Mouse (Mus musculus) ES-Bruce4 (cell line): ENCODE measurements around the gene Mllt3. TPM values are rescaled to one million over a fixed set of nuclear protein-coding genes. Genes with fewer than 3 reads are reported as not detected.

Source experiments
- H3K27ac ChIP-seq: 2 replicates; pipeline ENCODE4 v1.5.1; 2012; ENCODE audit warnings: low read length, inconsistent platforms; ENCODE audit not compliant: insufficient read depth
- H3K27me3 ChIP-seq: 2 replicates; pipeline ENCODE4 v1.6.1; 2012; ENCODE audit warnings: mild to moderate bottlenecking, low read length, inconsistent platforms; ENCODE audit not compliant: control insufficient read depth, poor library complexity, insufficient read depth, severe bottlenecking
- H3K36me3 ChIP-seq: 2 replicates; pipeline ENCODE4 v1.6.1; 2012; ENCODE audit warnings: inconsistent platforms, mild to moderate bottlenecking, low read length, moderate library complexity; ENCODE audit not compliant: control insufficient read depth, poor library complexity, insufficient read depth, severe bottlenecking
- H3K4me1 ChIP-seq: one replicate; pipeline ENCODE4 v1.8.1; 2011; ENCODE audit warnings: low read length; ENCODE audit not compliant: control insufficient read depth, insufficient read depth
- H3K4me3 ChIP-seq: 2 replicates; pipeline ENCODE4 v1.5.1; 2011; ENCODE audit warnings: low read depth, mild to moderate bottlenecking, low read length
- H3K9ac ChIP-seq: 2 replicates; pipeline ENCODE4 v1.6.1; 2012; ENCODE audit warnings: low read depth, mild to moderate bottlenecking, inconsistent platforms; ENCODE audit not compliant: poor library complexity, severe bottlenecking
- H3K9me3 ChIP-seq: replicated peaks from 2 replicates; pipeline ENCODE4 v1.6.1; 2012; ENCODE audit warnings: mild to moderate bottlenecking, low read length, inconsistent platforms; ENCODE audit not compliant: control insufficient read depth, poor library complexity, insufficient read depth, severe bottlenecking
- CTCF ChIP-seq: IDR thresholded peaks from one replicate; pipeline ENCODE4 v1.8.1; 2011; ENCODE audit warnings: low read depth, low read length
- EP300 ChIP-seq: IDR thresholded peaks from 2 replicates; pipeline ENCODE4 v1.6.1; 2011; ENCODE audit warnings: low read depth, low read length; ENCODE audit not compliant: insufficient read depth
- POLR2A ChIP-seq: IDR thresholded peaks from one replicate; pipeline ENCODE4 v1.8.1; 2011; ENCODE audit warnings: low read length; ENCODE audit not compliant: insufficient read depth
- polyA plus RNA-seq: library from polyadenylated mRNA; stranded (reverse); fragments of >200 nt; gene quantifications from 2 replicates; pipeline ENCODE4 v1.2.4, GENCODE M21; 2011; ENCODE audit warnings: low read depth; ENCODE audit not compliant: missing spikeins, insufficient read depth, insufficient read length

The Mllt3 gene
- polyA plus RNA-seq, 1 experiment: 19.2 TPM

DNA sequence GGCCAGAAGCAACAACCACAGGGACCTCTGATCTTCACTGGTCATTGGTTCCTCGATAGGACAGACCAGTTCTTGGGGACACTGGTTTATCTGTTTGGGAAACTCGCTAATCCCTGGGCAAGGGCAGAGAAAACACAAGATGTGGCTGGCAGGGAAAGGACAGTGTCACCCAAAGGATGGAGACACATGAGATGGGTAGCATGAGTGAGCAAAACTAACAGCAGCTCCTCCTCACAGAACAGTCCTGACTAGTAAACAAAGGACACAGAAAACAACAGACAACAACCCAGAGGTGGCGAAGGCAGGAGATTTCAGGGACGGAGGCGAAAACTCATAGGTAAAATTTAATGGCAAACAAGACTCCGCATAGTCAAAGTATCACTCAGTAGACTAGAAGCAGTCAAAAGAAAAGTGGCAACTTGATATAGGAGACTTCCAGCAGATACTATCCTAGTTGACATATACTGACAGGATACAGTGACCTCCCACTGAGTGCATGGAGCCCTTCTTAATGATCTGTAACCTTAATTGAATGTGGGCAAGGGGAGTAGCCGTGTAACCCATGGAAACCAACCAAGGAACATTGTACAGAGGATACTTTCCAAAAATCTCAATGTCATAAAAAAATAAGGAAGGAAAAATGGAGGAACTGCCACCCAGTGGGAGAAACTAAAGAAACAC, 93.5 kb downstream of the Mllt3 start:
- Histone ChIP-seq H3K27ac (no peak overlapping the region), H3K36me3 (no peaks in the 10 kb centered on the region), H3K9ac (no peak overlapping the region), H3K9me3 (no peaks in the 10 kb centered on the region), H3K4me3 (no peak overlapping the region), H3K4me1 (no peaks in the 10 kb centered on the region), H3K27me3 (no peaks in the 10 kb centered on the region)
- TF ChIP-seq CTCF (no peak), POLR2A (no peak), EP300 (no peak)

DNA sequence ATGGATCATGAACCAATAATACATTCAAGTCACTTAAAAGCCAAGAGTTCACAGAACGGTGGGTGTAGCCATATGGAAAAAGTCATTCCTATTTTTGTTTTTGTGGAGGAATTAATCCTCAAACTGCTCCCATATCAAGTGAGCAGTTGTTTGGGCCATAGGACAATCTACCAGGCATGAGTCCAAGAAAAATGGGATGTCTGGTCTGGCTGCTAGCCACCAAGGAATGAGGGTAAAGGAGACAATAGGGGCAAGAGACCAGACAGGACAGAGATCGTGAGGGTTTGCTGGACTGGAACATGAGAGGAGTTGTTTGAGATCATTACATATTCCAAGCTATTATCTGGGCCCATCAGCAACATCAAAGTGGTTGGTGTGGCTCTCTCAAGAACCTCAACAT, 96.8 kb downstream of the Mllt3 start:
- Histone ChIP-seq H3K36me3 (no peaks in the 10 kb centered on the region), H3K27ac (no peak overlapping the region), H3K4me3 (no peak overlapping the region), H3K4me1 (no peaks in the 10 kb centered on the region), H3K9ac (no peak overlapping the region), H3K27me3 (no peaks in the 10 kb centered on the region), H3K9me3 (no peaks in the 10 kb centered on the region)
- TF ChIP-seq EP300 (no peak), POLR2A (no peak), CTCF (no peak)

DNA sequence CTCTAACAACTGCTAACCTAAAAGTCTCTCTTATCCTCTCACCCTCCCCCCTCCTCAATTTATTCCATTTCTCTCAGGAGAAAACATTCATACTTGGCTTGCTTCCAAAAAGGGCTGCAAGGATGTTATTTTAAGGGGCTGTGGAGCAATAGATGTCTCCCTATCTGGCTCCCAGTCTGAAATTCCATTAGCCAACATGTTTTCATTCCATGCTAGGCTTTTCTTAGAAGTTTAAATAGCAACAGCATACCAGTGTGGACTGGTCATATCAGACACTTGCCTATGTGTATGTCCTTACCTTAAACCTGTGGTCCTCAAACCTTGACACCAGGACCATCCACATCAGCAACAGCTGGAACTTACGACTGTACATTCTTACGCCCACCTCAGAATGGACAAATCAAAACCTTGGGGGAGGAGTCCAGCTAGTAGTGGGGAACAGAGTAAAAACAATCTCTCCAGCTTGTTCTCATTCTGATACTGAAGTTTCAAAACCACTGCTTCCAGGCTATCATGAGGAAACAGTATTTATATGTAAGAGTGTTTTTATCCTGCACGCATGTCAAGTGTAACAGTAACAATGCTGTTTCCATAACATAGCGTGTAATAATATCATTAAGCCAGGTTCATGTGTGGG, 99.3 kb downstream of the Mllt3 start:
- Histone ChIP-seq H3K36me3 (no peaks in the 10 kb centered on the region), H3K4me1 (no peaks in the 10 kb centered on the region), H3K27me3 (no peaks in the 10 kb centered on the region), H3K9me3 (no peaks in the 10 kb centered on the region), H3K4me3 (no peak overlapping the region), H3K27ac (no peak overlapping the region), H3K9ac (no peak overlapping the region)
- TF ChIP-seq CTCF (no peak), POLR2A (no peak), EP300 (no peak)

DNA sequence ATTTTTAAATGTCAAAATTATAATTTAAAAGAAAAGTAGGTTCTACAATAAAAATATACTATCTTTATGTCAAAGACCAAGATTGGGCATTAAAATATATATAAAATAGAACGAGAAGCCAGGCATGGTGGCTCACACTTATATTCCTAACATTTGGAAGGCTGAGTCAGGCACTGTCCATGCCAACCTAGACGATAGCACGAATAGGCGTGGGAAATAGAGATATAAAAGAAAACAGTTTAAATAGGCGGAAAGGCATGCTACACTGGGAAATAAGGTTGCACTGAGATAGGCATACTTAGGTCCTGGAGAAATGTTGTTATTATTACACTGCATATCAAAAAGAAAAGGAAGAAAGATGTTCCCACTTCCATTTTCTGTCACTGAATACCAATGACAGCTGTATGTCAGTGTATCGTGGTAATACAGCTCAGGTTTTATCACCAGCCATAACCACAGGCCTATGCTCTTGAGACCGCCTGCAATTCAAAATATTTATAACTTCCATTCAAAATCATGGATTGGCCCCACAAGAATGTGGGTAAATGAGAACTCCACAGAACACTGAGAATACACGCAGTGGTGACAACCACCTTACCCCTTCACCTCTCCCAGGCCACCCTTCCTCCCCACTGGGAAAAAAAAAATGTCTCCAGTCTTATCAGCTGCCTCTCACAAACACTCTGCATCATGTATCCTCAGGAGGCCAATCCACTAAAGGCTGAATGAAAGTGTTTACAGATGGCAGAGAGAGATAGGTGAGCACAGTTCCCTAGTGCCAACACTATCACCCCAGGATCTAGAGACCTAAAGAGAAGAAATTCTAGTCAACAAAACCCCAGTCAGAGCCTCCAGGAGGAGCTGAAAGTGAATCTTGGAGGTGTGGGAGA, 102.6 kb downstream of the Mllt3 start:
- H3K9ac ChIP-seq: no peak overlapping the region

DNA sequence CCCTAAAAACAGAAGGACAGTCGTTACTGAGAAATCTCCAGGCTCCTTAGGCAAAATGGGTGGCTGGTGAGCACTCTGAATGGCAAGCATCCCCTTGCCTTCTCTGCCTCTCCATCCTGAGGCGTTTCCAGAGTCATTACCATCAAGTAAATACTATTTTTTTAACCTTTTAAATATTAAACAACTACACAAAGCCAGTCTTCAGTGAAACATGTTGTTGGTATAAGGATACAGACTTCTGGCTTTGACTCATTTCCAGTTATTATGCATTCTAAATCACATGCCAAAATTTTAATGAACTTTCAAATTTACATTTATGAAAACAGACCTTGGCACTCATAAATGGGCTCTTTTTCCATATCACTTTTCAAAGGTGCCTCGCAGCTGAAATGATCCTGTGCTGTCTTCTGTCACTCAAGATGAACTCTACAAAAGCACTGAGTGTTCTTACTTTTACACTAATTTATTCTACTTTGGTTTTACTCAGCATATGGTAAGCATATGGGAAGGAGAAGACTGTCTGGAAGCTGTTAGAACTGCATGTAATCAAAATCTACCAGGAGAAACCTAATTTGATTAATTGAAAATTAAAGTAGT, 104.5 kb downstream of the Mllt3 start:
- no peak overlapping the region for H3K9ac ChIP-seq
- no peak overlapping the region for H3K4me3 ChIP-seq
- TF ChIP-seq CTCF (no peak), POLR2A (no peak), EP300 (no peak)
- no peaks in the 10 kb centered on the region for H3K36me3 ChIP-seq
- no peak overlapping the region for H3K27ac ChIP-seq
- H3K4me1 ChIP-seq: no peaks in the 10 kb centered on the region
- H3K9me3 ChIP-seq: no peaks in the 10 kb centered on the region
- no peaks in the 10 kb centered on the region for H3K27me3 ChIP-seq

More for the DNA sequence above, 102.6 kb downstream of the Mllt3 start:
- Histone ChIP-seq H3K27me3 (no peaks in the 10 kb centered on the region), H3K9me3 (no peaks in the 10 kb centered on the region), H3K27ac (no peak overlapping the region), H3K4me3 (no peak overlapping the region), H3K36me3 (no peaks in the 10 kb centered on the region), H3K4me1 (no peaks in the 10 kb centered on the region)
- no peak for TF ChIP-seq POLR2A
- TF ChIP-seq EP300: no peak
- TF ChIP-seq CTCF: no peak
